Mouse (Mus musculus) stomach, adult 2 months (tissue): ENCODE results near the gene Gm39566. TPM values are rescaled to one million over a fixed set of nuclear protein-coding genes. Genes with fewer than 3 reads are reported as not detected.

Experiments used
- polyA plus RNA-seq: library from polyadenylated mRNA; depleted of rRNA; stranded (reverse); fragments of >200 nt; gene quantifications from 2 replicates; pipeline ENCODE4 v1.2.3, GENCODE M21; 2012; rRNA removed

Gm39566 gene
- polyA plus RNA-seq = not detected in 2 replicates

GRCm38 (mm10) chr11:69815155-69815554 is at the start of gene Gm39566:
Gene Gm39566, minus strand, starts transcription at chr11:69815298.

GRCm38 (mm10) chr11:69858113-69858998 is 43.3 kb upstream of the Gm39566 start, which contains the start of gene Tnk1:
Gene Tnk1, minus strand, starts transcription at chr11:69858730.

GRCm38 (mm10) chr11:69846198-69846680 is 31.1 kb upstream of the Gm39566 start, which contains the start of gene Plscr3:
Gene Plscr3, plus strand, starts transcription at chr11:69846376.

GRCm38 (mm10) chr11:69837952-69838713 is 23.0 kb upstream of the Gm39566 start, which contains the start of gene Tmem256:
Gene Tmem256, plus strand, starts transcription at chr11:69838514.

GRCm38 (mm10) chr11:69837604-69837951 is 22.5 kb upstream of the Gm39566 start, which contains the start of gene Nlgn2:
Gene Nlgn2, minus strand, starts transcription at chr11:69837784.

GRCm38 (mm10) chr11:69822080-69822479 is 7.0 kb upstream of the Gm39566 start, which contains the start of gene Spem1:
Gene Spem1, minus strand, starts transcription at chr11:69822180.

GRCm38 (mm10) chr11:69818365-69818764 is 3.3 kb upstream of the Gm39566 start, which contains the start of gene Spem2:
Gene Spem2, minus strand, starts transcription at chr11:69818465.

GRCm38 (mm10) chr11:69804972-69805909 is 9.9 kb downstream of the Gm39566 start, which contains the start of gene Tmem102:
Gene Tmem102, minus strand, starts transcription at chr11:69805624.

GRCm38 (mm10) chr11:69801379-69801977 is 13.6 kb downstream of the Gm39566 start, which contains the start of gene Fgf11:
Gene Fgf11, minus strand, starts transcription at chr11:69801857.

GRCm38 (mm10) chr11:69795168-69795982 is 19.7 kb downstream of the Gm39566 start, which contains the start of gene Chrnb1:
Gene Chrnb1, minus strand, starts transcription at chr11:69795943.

GRCm38 (mm10) chr11:69765221-69766125 is 49.6 kb downstream of the Gm39566 start, which contains the start of gene Zbtb4:
Gene Zbtb4, plus strand, starts transcription at chr11:69765912.

GRCm38 (mm10) chr11:69761868-69762267 is 53.2 kb downstream of the Gm39566 start, which contains the start of gene Slc35g3:
Gene Slc35g3, minus strand, starts transcription at chr11:69761968.

Other genes starting within 250 kb of the Gm39566 start
- gene Wrap53, start 235.0 kb downstream of the Gm39566 start, polyA plus RNA-seq = 8.5 and 11.1 TPM in 2 replicates
- 22.0 and 27.4 TPM in 2 replicates for gene Trp53, start 234.9 kb downstream of the Gm39566 start, polyA plus RNA-seq
- gene Atp1b2, start 209.4 kb downstream of the Gm39566 start, polyA plus RNA-seq = 4.4 and 7.2 TPM in 2 replicates
- gene Shbg, start 197.4 kb downstream of the Gm39566 start, polyA plus RNA-seq = not detected in 2 replicates
- gene Sat2, start 193.3 kb downstream of the Gm39566 start, polyA plus RNA-seq = 0.60 and 0.94 TPM in 2 replicates
- gene Fxr2, start 182.3 kb downstream of the Gm39566 start, polyA plus RNA-seq = 26.3 and 30.1 TPM in 2 replicates
- 5.0 and 6.1 TPM in 2 replicates for gene Sox15, start 160.0 kb downstream of the Gm39566 start, polyA plus RNA-seq
- gene Mpdu1, start 152.7 kb downstream of the Gm39566 start, polyA plus RNA-seq = 79.1 and 96.6 TPM in 2 replicates
- gene Cd68, start 149.1 kb downstream of the Gm39566 start, polyA plus RNA-seq = 19.8 and 26.7 TPM in 2 replicates
- 47.2 and 66.8 TPM in 2 replicates for gene Eif4a1, start 142.9 kb downstream of the Gm39566 start, polyA plus RNA-seq
- gene Senp3, start 133.2 kb downstream of the Gm39566 start, polyA plus RNA-seq = 10.6 and 12.6 TPM in 2 replicates
- 1.0 and 1.7 TPM in 2 replicates for gene Tnfsf13, start 129.5 kb downstream of the Gm39566 start, polyA plus RNA-seq
- gene Tnfsf12, start 119.4 kb downstream of the Gm39566 start, polyA plus RNA-seq = 15.9 and 22.7 TPM in 2 replicates
- gene Tnfsfm13, start 119.2 kb downstream of the Gm39566 start, polyA plus RNA-seq = 4.2 and 5.1 TPM in 2 replicates
- gene Polr2a, start 56.7 kb downstream of the Gm39566 start, polyA plus RNA-seq = 7.3 and 12.3 TPM in 2 replicates
- gene Slc35g3, start 53.3 kb downstream of the Gm39566 start, polyA plus RNA-seq = 0.12 and 0.19 TPM in 2 replicates
- gene Zbtb4, start 49.4 kb downstream of the Gm39566 start, polyA plus RNA-seq = 10.3 and 17.5 TPM in 2 replicates
- gene Chrnb1, start 19.4 kb downstream of the Gm39566 start, polyA plus RNA-seq = 3.2 and 5.8 TPM in 2 replicates
- gene Fgf11, start 13.4 kb downstream of the Gm39566 start, polyA plus RNA-seq = 2.3 and 2.6 TPM in 2 replicates
- gene Tmem102, start 9.7 kb downstream of the Gm39566 start, polyA plus RNA-seq = 23.4 and 35.3 TPM in 2 replicates
- not detected in 2 replicates for gene Spem2, start 3.2 kb upstream of the Gm39566 start, polyA plus RNA-seq
- gene Spem1, start 6.9 kb upstream of the Gm39566 start, polyA plus RNA-seq = 0.05 TPM in 1 of 2 replicates, not detected in the other
- gene Nlgn2, start 22.5 kb upstream of the Gm39566 start, polyA plus RNA-seq = 10.0 and 11.0 TPM in 2 replicates
- 105 and 145 TPM in 2 replicates for gene Tmem256, start 23.2 kb upstream of the Gm39566 start, polyA plus RNA-seq
- gene Plscr3, start 31.1 kb upstream of the Gm39566 start, polyA plus RNA-seq = 51.9 and 53.6 TPM in 2 replicates
- gene Tnk1, start 43.4 kb upstream of the Gm39566 start, polyA plus RNA-seq = 18.6 and 19.9 TPM in 2 replicates
- not detected in 2 replicates for gene Tmem95, start 62.7 kb upstream of the Gm39566 start, polyA plus RNA-seq
- gene Kctd11, start 66.1 kb upstream of the Gm39566 start, polyA plus RNA-seq = 7.2 and 8.2 TPM in 2 replicates
- 0.81 and 1.9 TPM in 2 replicates for gene Acap1, start 80.2 kb upstream of the Gm39566 start, polyA plus RNA-seq
- gene 2810408A11Rik, start 85.7 kb upstream of the Gm39566 start, polyA plus RNA-seq = 0.77 and 1.0 TPM in 2 replicates
- gene Neurl4, start 85.8 kb upstream of the Gm39566 start, polyA plus RNA-seq = 11.5 and 14.7 TPM in 2 replicates
- 71.1 and 72.4 TPM in 2 replicates for gene Gps2, start 98.6 kb upstream of the Gm39566 start, polyA plus RNA-seq
- 152 and 162 TPM in 2 replicates for gene Eif5a, start 106.7 kb upstream of the Gm39566 start, polyA plus RNA-seq
- 26.1 and 33.8 TPM in 2 replicates for gene Ybx2, start 120.5 kb upstream of the Gm39566 start, polyA plus RNA-seq
- gene Slc2a4, start 132.9 kb upstream of the Gm39566 start, polyA plus RNA-seq = 51.9 and 55.0 TPM in 2 replicates
- 3.6 and 4.8 TPM in 2 replicates for gene Cldn7, start 149.5 kb upstream of the Gm39566 start, polyA plus RNA-seq
- gene Ctdnep1, start 165.9 kb upstream of the Gm39566 start, polyA plus RNA-seq = 39.4 and 42.7 TPM in 2 replicates
- 27.8 and 29.8 TPM in 2 replicates for gene Elp5, start 167.2 kb upstream of the Gm39566 start, polyA plus RNA-seq
- gene Gabarap, start 175.8 kb upstream of the Gm39566 start, polyA plus RNA-seq = 180 and 211 TPM in 2 replicates
- gene Phf23, start 180.5 kb upstream of the Gm39566 start, polyA plus RNA-seq = 2.7 and 4.8 TPM in 2 replicates
- 5.2 and 6.7 TPM in 2 replicates for gene Dvl2, start 185.3 kb upstream of the Gm39566 start, polyA plus RNA-seq
- gene Acadvl, start 200.1 kb upstream of the Gm39566 start, polyA plus RNA-seq = 53.2 and 55.7 TPM in 2 replicates
- gene Dlg4, start 201.6 kb upstream of the Gm39566 start, polyA plus RNA-seq = 5.7 and 6.6 TPM in 2 replicates
- 0.32 TPM in 1 of 2 replicates, not detected in the other for gene Asgr1, start 238.8 kb upstream of the Gm39566 start, polyA plus RNA-seq